Mouse (Mus musculus) C2C12 (cell line): ENCODE data around the gene Wdr1.

ENCODE experiments used
- CTCF ChIP-seq: IDR thresholded peaks from one replicate; pipeline ENCODE4 v1.5.1; 2011; ENCODE audit not compliant: control insufficient read depth, insufficient read depth, insufficient read length
- FOSL1 ChIP-seq: IDR thresholded peaks from one replicate; pipeline ENCODE4 v1.8.0; 2011; ENCODE audit warnings: mild to moderate bottlenecking, low read length; ENCODE audit not compliant: poor library complexity, insufficient read depth, severe bottlenecking
- MAX ChIP-seq: IDR thresholded peaks from one replicate; pipeline ENCODE4 v1.6.1; 2011; ENCODE audit warnings: mild to moderate bottlenecking, control low read depth

DNA sequence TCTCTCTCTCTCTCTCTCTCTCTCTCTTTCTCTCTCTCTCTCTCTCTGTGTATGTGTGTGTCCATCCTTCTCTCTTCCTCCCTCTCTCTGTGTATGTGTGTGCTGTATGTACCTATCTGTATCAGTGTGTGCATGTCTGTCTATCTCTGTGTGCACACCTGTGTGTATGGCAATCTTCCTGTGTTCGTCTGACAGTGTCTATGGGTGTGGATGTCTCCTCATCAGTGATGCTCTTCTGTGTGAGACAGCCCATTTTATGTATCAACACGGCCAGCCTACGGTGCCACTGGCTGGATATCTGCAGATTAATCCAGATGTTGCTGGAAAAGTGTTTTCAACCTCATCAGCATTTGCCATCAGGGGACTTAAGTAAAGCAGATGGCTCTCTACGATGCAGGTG is 75.8 kb downstream of the Wdr1 start:
- TF ChIP-seq CTCF (no peak), MAX (no peak), FOSL1 (no peak)
